Mouse (Mus musculus) megakaryocyte, embryonic 14.5 days (primary cell): ENCODE results near the gene Ryk.

Experiments
- FLI1 ChIP-seq: IDR thresholded peaks from 2 replicates; pipeline ENCODE4 v1.6.1; 2012; ENCODE audit warnings: low read length, inconsistent platforms, mixed read lengths
- GATA1 ChIP-seq: IDR thresholded peaks from 3 replicates; pipeline ENCODE4 v1.6.1; 2012; ENCODE audit warnings: mixed read lengths, low read length, inconsistent platforms, borderline replicate concordance

- TF ChIP-seq FLI1 = no peak
- no peak for TF ChIP-seq GATA1
Measured at GRCm38 (mm10) chr9:102865946-102866737, 31.4 kb downstream of the Ryk start.
